Mouse (Mus musculus) heart, embryonic 11.5 days (tissue): Measurements from ENCODE around the gene Cd33. TPM values are rescaled to one million over a fixed set of nuclear protein-coding genes. Genes with fewer than 3 reads are reported as not detected.

Experiments used
- ATAC-seq: fragments of 200-750 bp; cut with Nextera tagmentation; replicated peaks from 2 replicates; pipeline ENCODE4 v1.8.0; 2017; ENCODE audit warnings: moderate library complexity; ENCODE audit not compliant: insufficient number of reproducible peaks, low FRiP score, low TSS enrichment
- H3K27ac ChIP-seq: fragments of 300-500 bp; sonication (generic); 2 replicates; pipeline ENCODE4 v1.5.1; 2014; ENCODE audit warnings: mild to moderate bottlenecking, low read depth, low read length
- H3K27me3 ChIP-seq: fragments of 300-500 bp; sonication (generic); 2 replicates; pipeline ENCODE4 v1.6.1; 2014; ENCODE audit warnings: mild to moderate bottlenecking, low read length, mixed read lengths; ENCODE audit not compliant: control insufficient read depth, insufficient read depth
- H3K36me3 ChIP-seq: fragments of 300-500 bp; sonication (generic); 2 replicates; pipeline ENCODE4 v1.6.1; 2014; ENCODE audit warnings: mild to moderate bottlenecking, low read length, moderate library complexity, mixed read lengths; ENCODE audit not compliant: control insufficient read depth, insufficient read depth
- H3K4me1 ChIP-seq: fragments of 300-500 bp; sonication (generic); 2 replicates; pipeline ENCODE4 v1.6.1; 2014; ENCODE audit warnings: low read length; ENCODE audit not compliant: control insufficient read depth, insufficient read depth
- H3K4me2 ChIP-seq: fragments of 300-500 bp; sonication (generic); 2 replicates; pipeline ENCODE4 v1.6.1; 2014; ENCODE audit warnings: mild to moderate bottlenecking, moderate library complexity
- H3K4me3 ChIP-seq: fragments of 300-500 bp; sonication (generic); 2 replicates; pipeline ENCODE4 v1.5.1; 2014; ENCODE audit warnings: low read depth, low read length
- H3K9ac ChIP-seq: fragments of 300-500 bp; sonication (generic); 2 replicates; pipeline ENCODE4 v1.6.1; 2014; ENCODE audit warnings: mild to moderate bottlenecking, low read depth, low read length, moderate library complexity
- H3K9me3 ChIP-seq: fragments of 300-500 bp; sonication (generic); replicated peaks from 2 replicates; pipeline ENCODE4 v1.6.1; 2016; ENCODE audit warnings: low read length; ENCODE audit not compliant: control insufficient read depth
- WGBS: fragments of 180-500 bp; shearing (Covaris S2); extraction: QIAGEN DNeasy Blood & Tissue Kit; methylation state at CpG from one replicate; pipeline ENCODE4 v1.1.7; 2014; ENCODE audit not compliant: insufficient replicate concordance; 5-methylcytosine and 5-hydroxymethylcytosine counted together
- polyA plus RNA-seq: library from polyadenylated mRNA; unstranded; fragments of >200 nt; fragmentation: Nextera tagmentation; extraction: Ambion mirVana; gene quantifications from 2 replicates; pipeline ENCODE4 v1.2.1, GENCODE M21; 2014

The Cd33 gene
- polyA plus RNA-seq, 1 experiment from 2014 or later, result 0.44 TPM

DNA sequence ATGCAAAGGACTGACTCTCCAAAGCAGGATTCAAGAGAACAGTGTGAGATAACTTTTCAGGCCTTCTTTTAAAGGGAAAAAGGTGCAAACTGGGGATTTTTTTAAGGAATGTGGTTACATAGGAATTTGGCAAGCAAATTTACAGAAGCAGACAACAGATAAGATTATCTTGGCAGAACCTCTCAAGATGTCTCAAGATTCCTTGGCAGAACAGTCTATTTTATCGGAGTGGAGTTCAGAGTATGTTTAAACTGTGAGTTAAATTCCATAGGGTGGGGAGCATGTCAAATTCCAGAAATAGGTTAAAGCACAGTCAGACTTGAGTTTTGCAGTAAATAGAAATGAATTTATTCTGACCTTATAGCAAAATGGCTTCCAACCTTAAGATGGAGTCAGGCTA is 12.7 kb upstream of the Cd33 start:
- Histone ChIP-seq H3K27me3 (no peaks in the 10 kb centered on the region), H3K9me3 (no peaks in the 10 kb centered on the region), H3K9ac (no peak overlapping the region), H3K4me3 (no peak overlapping the region), H3K4me2 (no peak overlapping the region), H3K4me1 (no peaks in the 10 kb centered on the region), H3K36me3 (no peaks in the 10 kb centered on the region), H3K27ac (no peak overlapping the region)
- 74% methylated on average over 1 of the region's 1 CpGs for WGBS
- no peak for ATAC-seq

DNA sequence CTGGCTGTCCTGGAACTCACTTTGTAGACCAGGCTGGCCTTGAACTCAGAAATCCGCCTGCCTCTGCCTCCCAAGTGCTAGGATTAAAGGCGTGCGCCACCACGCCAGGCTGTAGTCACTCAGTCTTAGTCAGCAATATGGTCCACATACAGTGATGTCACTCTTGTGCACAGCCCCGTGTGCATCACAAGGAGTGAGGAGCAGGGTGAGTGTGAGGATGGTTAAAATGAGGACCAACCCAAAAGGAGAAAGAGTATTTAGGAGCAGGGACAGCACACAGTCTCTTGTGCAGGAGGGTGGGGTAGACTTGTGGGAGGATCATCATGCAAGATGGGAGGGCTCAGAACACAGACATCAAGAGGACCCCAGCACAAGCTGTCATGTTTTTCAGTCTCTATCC is 11.1 kb upstream of the Cd33 start:
- H3K27me3 ChIP-seq, result no peaks in the 10 kb centered on the region
- no peak overlapping the region for H3K9ac ChIP-seq
- no peak for ATAC-seq
- WGBS, result 83% methylated on average over 5 of the region's 5 CpGs
- H3K4me2 ChIP-seq, result no peak overlapping the region
- no peaks in the 10 kb centered on the region for H3K4me1 ChIP-seq
- H3K36me3 ChIP-seq, result no peaks in the 10 kb centered on the region
- H3K27ac ChIP-seq, result no peak overlapping the region
- H3K9me3 ChIP-seq, result no peaks in the 10 kb centered on the region
- no peak overlapping the region for H3K4me3 ChIP-seq

DNA sequence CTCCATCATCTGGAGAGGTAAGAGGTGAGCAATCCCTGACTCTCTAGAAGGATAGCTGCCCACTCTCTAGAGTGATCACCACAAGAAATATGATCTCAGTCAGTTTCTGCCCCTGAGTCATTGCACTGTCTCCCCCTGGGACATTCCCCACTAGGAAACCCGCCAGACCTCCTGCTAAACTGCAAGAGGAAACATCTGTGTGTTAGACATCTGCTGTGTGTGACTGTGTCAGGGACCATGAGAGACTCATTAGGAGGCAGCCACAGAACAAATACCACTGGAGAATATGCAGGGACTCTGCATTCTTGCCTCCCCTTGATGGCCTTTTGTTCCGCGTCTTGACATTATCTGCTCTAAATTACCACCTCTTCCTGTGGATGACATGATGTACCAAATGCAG is 10.3 kb upstream of the Cd33 start:
- WGBS, result 39% methylated on average over 3 of the region's 3 CpGs
- no peaks in the 10 kb centered on the region for H3K36me3 ChIP-seq
- H3K4me1 ChIP-seq, result no peaks in the 10 kb centered on the region
- H3K9ac ChIP-seq, result no peak overlapping the region
- H3K4me2 ChIP-seq, result no peak overlapping the region
- no peaks in the 10 kb centered on the region for H3K9me3 ChIP-seq
- ATAC-seq, result no peak
- no peaks in the 10 kb centered on the region for H3K27me3 ChIP-seq
- no peak overlapping the region for H3K4me3 ChIP-seq
- no peak overlapping the region for H3K27ac ChIP-seq

DNA sequence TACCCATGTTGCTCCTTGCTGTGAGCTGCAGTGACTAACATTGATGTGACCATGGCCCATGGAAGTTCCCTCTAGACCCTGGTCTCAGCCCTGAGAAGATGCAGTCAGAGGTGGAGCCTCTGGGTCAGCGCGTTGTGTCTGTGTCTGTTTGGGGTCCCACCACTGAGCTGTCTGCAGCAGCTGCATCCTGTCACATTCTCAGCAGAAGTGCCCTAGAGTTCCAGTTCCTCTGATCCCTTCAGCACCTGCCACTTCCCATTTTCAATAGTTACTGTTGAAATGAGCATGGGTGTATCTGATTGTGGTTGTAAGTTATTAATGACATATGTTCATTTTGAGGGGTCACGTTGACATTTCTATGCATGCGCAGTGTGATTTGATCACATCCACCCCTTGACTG is 8.9 kb upstream of the Cd33 start:
- H3K36me3 ChIP-seq, result no peaks in the 10 kb centered on the region

DNA sequence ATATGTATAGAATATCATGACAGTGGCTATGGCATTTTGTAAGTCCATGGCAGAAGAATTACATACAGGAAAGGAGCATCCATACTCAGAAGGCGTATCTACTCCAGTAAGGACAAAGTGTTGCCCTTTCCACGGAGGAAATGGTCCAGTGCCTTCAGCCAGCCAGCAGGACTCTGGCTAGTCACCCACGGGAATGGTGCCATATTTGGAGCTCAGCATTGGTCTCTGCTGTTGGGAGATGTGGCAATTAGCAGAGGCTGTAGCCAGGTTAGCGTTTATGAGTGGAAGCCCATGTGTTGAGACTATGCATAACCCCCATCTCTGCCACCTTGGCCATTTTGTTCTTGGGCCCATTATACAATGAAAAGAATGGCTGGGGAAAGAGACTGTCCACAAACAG is 4.0 kb upstream of the Cd33 start:
- H3K9me3 ChIP-seq, result no peaks in the 10 kb centered on the region
- no peak overlapping the region for H3K4me3 ChIP-seq
- no peak overlapping the region for H3K9ac ChIP-seq
- no peaks in the 10 kb centered on the region for H3K27me3 ChIP-seq
- H3K27ac ChIP-seq, result no peak overlapping the region
- H3K4me1 ChIP-seq, result no peaks in the 10 kb centered on the region
- H3K36me3 ChIP-seq, result no peaks in the 10 kb centered on the region
- 80% methylated on average over 4 of the region's 4 CpGs for WGBS
- no peak for ATAC-seq
- H3K4me2 ChIP-seq, result no peak overlapping the region

More for the DNA sequence above, 8.9 kb upstream of the Cd33 start:
- Histone ChIP-seq H3K27ac (no peak overlapping the region), H3K4me1 (no peaks in the 10 kb centered on the region), H3K27me3 (no peaks in the 10 kb centered on the region), H3K9ac (no peak overlapping the region), H3K9me3 (no peaks in the 10 kb centered on the region), H3K4me3 (no peak overlapping the region), H3K4me2 (no peak overlapping the region)
- no peak for ATAC-seq
- 62% methylated on average over 4 of the region's 4 CpGs for WGBS

DNA sequence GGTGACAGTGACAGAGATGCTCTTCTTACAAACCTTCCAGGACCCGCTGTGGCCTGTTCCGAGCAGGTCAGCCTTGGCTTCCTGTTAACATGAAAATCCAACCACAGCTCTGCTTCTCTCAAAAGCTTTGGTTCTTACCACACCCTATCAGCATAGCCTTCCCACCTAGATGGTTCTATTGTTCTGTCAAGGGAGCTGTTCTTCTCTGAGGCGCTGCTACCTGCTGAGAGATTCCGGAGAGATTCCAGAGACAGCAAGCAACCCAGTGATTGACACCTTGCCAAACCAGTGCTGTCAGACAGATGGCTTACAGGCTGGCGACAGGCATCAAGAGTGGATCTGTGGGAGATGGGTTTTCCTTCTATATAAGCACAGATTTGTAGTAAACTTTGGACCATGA is 3.4 kb upstream of the Cd33 start:
- Histone ChIP-seq H3K9me3 (no peaks in the 10 kb centered on the region), H3K27ac (no peak overlapping the region), H3K4me1 (no peaks in the 10 kb centered on the region), H3K4me3 (no peak overlapping the region), H3K27me3 (no peaks in the 10 kb centered on the region), H3K9ac (no peak overlapping the region), H3K36me3 (no peaks in the 10 kb centered on the region), H3K4me2 (no peak overlapping the region)
- 25% methylated on average over 5 of the region's 5 CpGs for WGBS
- no peak for ATAC-seq

DNA sequence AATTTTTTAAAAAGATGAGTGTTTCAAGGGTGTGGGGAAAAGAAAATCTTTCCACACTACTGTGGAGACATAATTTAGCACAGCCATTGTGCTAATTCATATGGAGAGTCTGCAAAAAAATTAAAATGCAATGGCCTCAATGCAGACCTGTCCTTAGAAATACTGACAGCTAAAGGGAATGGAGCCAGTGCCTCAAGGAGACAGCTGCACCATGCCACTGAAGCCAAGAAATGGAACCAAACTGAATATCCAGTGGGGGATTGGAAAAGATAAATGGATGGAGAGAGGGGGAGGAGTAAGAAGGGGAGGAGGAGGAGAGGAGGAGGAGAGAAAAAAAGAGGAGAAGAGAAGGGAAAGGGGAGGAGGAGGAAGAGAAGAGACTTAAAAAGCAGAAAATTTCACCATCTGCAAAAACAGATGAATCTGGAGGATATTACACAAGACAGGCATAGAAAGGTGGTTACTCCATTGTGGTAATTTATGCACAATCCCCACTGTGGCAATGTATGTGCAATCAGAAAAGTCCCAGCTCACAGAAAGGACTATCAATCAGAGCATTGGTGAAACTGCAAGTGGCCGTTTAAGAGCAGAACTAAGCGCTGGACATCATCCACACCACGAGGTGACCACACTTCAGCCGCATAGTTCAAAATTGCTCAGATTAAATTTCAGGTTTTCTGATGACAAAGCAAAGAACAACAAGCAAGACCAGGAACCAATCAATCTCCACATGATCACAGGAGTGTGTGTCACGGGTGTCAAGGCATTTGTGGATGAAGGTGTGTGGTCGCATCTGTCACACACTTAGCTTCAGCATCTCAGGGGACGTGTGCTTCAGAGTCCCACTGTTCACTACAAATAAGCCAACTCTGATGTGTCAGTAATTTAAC is 1.7 kb upstream of the Cd33 start:
- no peaks in the 10 kb centered on the region for H3K27me3 ChIP-seq
- 58% methylated on average over 7 of the region's 7 CpGs for WGBS
- H3K9me3 ChIP-seq, result no peaks in the 10 kb centered on the region
- no peak overlapping the region for H3K4me2 ChIP-seq
- H3K27ac ChIP-seq, result no peak overlapping the region
- no peak for ATAC-seq
- H3K4me1 ChIP-seq, result no peaks in the 10 kb centered on the region
- H3K36me3 ChIP-seq, result no peaks in the 10 kb centered on the region
- no peak overlapping the region for H3K9ac ChIP-seq
- H3K4me3 ChIP-seq, result no peak overlapping the region

DNA sequence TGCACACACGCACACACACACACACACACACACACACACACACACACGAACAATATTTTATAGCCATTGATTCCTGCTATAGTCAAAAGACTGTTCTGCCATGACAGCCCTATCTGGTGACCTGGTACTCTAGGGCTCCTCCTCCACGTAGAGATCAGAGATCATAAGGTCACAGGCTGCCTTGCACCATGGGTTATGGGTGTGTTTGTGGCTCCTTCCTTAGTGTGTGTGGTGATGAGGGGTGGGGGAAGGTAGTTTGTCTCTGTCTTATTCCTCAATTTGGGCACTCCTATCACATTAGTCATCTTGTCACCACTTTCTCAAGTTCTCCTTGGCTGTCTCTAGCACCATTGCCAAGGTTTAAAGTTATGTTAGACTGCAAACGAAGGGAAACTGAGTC is 5.7 kb downstream of the Cd33 start:
- no peak for ATAC-seq
- Histone ChIP-seq H3K4me3 (no peak overlapping the region), H3K9ac (no peak overlapping the region)

DNA sequence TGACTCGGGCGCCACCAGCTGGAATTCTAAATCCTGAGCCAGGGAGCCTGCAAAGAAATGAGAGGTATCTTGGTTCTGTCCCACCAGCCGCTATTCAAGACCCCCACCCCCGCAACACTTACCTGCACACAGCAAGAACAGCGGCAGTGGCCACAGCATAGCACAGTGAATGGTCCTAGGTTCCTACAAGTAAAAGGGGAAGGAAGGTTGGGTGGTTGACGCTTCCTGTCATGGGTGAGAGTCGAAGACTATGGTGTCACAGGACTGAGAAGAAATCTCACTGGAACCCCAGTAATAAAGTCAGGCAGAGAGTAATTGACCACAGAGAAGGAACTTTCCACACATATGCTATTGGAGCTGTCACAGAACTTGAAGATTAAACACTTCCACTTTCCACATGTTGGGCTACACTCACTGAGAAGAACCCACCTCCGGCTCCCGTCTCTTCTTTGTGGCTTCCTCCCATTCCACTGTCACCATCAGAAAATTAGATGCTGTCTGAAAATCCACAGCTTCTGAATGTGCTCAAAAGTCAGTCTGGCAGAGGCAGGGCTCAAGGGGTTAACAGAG is 11.2 kb downstream of the Cd33 start:
- Histone ChIP-seq H3K27me3 (no peaks in the 10 kb centered on the region), H3K4me2 (no peak overlapping the region), H3K9ac (no peak overlapping the region), H3K9me3 (no peaks in the 10 kb centered on the region), H3K27ac (no peak overlapping the region), H3K4me3 (no peak overlapping the region), H3K36me3 (no peaks in the 10 kb centered on the region), H3K4me1 (no peaks in the 10 kb centered on the region)
- 77% methylated on average over 9 of the region's 9 CpGs for WGBS
- ATAC-seq, result no peak

More for the DNA sequence above, 5.7 kb downstream of the Cd33 start:
- Histone ChIP-seq H3K27ac (no peak overlapping the region), H3K36me3 (no peaks in the 10 kb centered on the region), H3K4me1 (no peaks in the 10 kb centered on the region), H3K4me2 (no peak overlapping the region), H3K9me3 (no peaks in the 10 kb centered on the region), H3K27me3 (no peaks in the 10 kb centered on the region)
- WGBS, result 68% methylated on average over 4 of the region's 4 CpGs
